Mouse (Mus musculus): ENCODE measurements around the gene Fbxl16. TPM values are rescaled to one million over a fixed set of nuclear protein-coding genes. Genes with fewer than 3 reads are reported as not detected.

The Fbxl16 gene
- polyA plus RNA-seq (2012; rRNA removed): 187 and 207 TPM in 2 replicates

DNA sequence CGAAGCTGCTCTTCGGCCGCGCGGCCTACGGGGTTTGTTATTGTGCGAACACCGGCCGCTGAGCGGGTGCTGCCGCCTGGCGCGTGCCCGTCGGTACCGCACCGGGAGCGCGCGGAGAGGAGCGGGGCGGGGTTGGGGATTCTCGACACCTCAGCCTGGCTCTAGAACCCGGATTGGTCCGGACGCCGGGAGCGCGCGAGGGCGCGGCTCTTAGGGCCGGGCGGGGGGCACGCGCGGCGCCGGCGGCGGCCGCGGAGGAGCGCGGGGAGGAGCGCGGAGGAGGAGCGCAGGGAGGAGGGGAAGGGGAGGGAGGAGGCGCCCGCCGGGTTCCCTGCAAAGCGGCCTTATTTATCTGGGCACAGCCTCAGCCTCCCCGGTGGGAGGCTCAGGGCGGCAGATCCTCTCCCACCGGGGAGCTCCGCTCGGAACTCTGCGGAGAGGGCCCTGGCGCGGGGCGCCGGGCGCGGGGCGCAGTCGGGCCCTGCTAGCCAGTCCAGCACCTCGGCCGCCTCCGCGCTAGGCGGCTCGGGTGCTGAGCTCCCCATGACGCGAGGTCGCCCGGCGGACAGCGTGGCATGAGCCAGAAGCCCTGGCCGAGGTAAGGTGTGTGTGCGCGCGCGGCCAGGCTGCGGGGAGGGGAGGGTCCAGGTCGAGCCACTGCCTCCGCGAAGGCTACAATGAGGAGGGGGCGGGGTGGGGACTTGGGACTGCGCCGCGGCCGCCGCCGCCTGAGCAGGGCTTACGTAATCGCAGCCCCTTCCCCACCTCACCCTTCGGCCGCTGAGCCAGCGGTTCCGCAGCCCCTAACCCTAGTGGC is at the start of gene Fbxl16:
Gene Fbxl16 (plus strand): TSS at position 297 of the 817 bp plus-strand sequence.
- TF ChIP-seq CTCF (IDR thresholded peaks at IDR 0.05; ENCODE audit: borderline replicate concordance, insufficient read depth, low read depth, low read length) (peak; percentile 21; the same call in 1 of the 2 replicates), POLR2A (IDR thresholded peaks at IDR 0.05; ENCODE audit: borderline replicate concordance, insufficient read depth, low read length) (peak; percentile 95)

DNA sequence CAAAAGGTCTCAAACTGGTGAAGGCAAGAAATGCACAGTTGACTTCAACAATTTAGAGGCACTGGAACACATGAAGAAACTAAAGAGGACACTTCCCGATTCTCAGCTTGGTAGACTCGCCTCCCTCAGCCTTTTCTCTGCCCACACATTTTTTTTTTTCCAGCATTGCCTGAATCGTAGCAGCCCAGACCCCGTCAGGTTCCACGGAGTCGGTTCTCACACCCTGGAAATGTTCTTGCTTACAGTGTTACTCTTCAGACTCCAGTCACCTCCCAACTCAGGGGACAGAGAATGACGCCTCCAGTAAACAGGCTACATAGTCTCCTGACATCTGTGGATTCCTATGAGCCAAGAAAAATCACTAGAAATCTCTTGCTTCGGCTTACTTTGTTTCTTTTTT is 48.7 kb upstream of the Fbxl16 start:
- TF ChIP-seq POLR2A (IDR thresholded peaks at IDR 0.05; ENCODE audit: borderline replicate concordance, insufficient read depth, low read length) (no peak), CTCF (IDR thresholded peaks at IDR 0.05; ENCODE audit: borderline replicate concordance, insufficient read depth, low read depth, low read length) (no peak)
- DNase-seq: no peak
- Histone ChIP-seq H3K4me1 (ENCODE audit: control insufficient read depth, insufficient read depth, low read length) (no peaks in the 10 kb centered on the region), H3K4me3 (replicated peaks; ENCODE audit: insufficient read depth, low read depth, low read length) (no peak overlapping the region), H3K27me3 (ENCODE audit: control insufficient read depth, insufficient read depth, low read length) (no peaks in the 10 kb centered on the region), H3K27ac (ENCODE audit: insufficient read depth, low read length) (no peak overlapping the region)
- 78% methylated on average over 8 of the region's 8 CpGs for WGBS

More for the DNA sequence above, at the start of gene Fbxl16:
- WGBS: under 1% methylated on average over 95 of the region's 100 CpGs
- no peaks in the 10 kb centered on the region for H3K27me3 ChIP-seq (ENCODE audit: control insufficient read depth, insufficient read depth, low read length)
- peaks cover 22% of the 10 kb centered on the region for H3K4me1 ChIP-seq (ENCODE audit: control insufficient read depth, insufficient read depth, low read length)
- H3K27ac ChIP-seq (ENCODE audit: insufficient read depth, low read length): peak within 1 kb of the TSS; percentile 95
- peak; percentile 97 to 98 for DNase-seq
- peak within 1 kb of the TSS; percentile 77 for H3K4me3 ChIP-seq (replicated peaks; ENCODE audit: insufficient read depth, low read depth, low read length)

DNA sequence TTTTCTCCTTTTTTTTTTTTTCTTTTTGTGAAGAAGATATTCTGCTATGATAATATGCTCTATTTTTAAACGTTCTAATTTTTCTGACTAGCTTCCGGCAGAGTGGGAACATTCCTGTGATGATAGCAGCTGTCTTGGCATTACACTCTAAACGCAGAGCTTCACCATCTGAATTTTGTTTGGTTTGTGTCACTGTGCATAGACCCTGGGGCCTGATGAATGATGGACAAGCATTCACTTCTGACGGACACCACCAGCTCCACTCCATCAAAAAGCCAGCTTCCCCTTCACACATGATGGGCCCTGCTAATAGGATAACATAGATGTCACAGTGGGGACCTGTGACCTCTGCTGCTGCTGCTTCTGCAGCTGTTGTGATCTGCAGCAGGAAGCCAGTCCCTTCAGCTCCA is 47.3 kb upstream of the Fbxl16 start:
- Histone ChIP-seq H3K4me3 (replicated peaks; ENCODE audit: insufficient read depth, low read depth, low read length) (no peak overlapping the region), H3K27me3 (ENCODE audit: control insufficient read depth, insufficient read depth, low read length) (no peaks in the 10 kb centered on the region), H3K4me1 (ENCODE audit: control insufficient read depth, insufficient read depth, low read length) (no peaks in the 10 kb centered on the region), H3K27ac (ENCODE audit: insufficient read depth, low read length) (no peak overlapping the region)
- 7% methylated on average over 4 of the region's 4 CpGs for WGBS
- no peak for TF ChIP-seq POLR2A (IDR thresholded peaks at IDR 0.05; ENCODE audit: borderline replicate concordance, insufficient read depth, low read length)
- TF ChIP-seq CTCF (IDR thresholded peaks at IDR 0.05; ENCODE audit: borderline replicate concordance, insufficient read depth, low read depth, low read length): no peak
- DNase-seq: peak in 1 of 2 experiments; percentile 26

DNA sequence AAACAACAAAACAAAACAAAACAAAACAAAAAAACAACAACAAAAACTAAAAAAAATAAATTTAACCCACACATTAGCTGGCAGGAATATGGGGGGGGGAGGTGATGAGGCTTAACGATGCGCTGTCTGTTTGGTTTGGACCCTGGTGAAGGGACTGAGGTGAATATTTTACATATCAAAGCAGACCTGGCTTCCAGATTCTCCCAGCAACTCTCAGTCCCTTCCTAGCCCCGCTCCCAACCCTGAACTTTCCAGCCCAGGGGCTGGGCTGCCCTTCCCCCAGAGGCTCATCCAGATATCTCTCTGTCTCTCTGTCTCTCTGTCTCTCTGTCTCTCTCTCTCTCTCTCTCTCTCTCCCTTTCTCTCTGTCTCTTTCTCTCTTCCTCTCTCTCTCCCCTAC is 46.3 kb upstream of the Fbxl16 start:
- WGBS: 46% methylated on average over 3 of the region's 3 CpGs
- no peaks in the 10 kb centered on the region for H3K4me1 ChIP-seq (ENCODE audit: control insufficient read depth, insufficient read depth, low read length)
- no peak overlapping the region for H3K4me3 ChIP-seq (replicated peaks; ENCODE audit: insufficient read depth, low read depth, low read length)
- DNase-seq: no peak
- TF ChIP-seq CTCF (IDR thresholded peaks at IDR 0.05; ENCODE audit: borderline replicate concordance, insufficient read depth, low read depth, low read length) (no peak), POLR2A (IDR thresholded peaks at IDR 0.05; ENCODE audit: borderline replicate concordance, insufficient read depth, low read length) (no peak)
- H3K27ac ChIP-seq (ENCODE audit: insufficient read depth, low read length): no peak overlapping the region
- no peaks in the 10 kb centered on the region for H3K27me3 ChIP-seq (ENCODE audit: control insufficient read depth, insufficient read depth, low read length)

DNA sequence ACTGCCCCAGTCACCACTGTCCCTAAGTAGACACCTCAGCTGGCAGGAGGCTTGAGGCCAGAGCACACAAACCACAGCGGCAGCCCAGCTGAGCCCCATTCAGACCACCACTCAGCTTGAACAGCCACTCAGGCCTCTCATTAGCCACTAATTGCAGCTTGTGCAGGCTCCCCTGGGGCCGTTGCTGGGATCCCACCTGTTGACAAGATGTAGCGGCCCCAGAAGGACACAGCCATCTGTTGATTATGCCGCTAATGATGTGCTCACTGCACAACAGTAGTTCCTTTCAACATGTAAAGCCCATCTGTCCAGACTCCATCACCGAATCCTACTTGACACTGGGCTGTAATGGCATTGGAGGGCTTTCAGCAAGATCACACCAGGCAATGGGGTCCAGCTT is 43.0 kb upstream of the Fbxl16 start:
- no peak overlapping the region for H3K27ac ChIP-seq (ENCODE audit: insufficient read depth, low read length)
- H3K27me3 ChIP-seq (ENCODE audit: control insufficient read depth, insufficient read depth, low read length): no peaks in the 10 kb centered on the region
- 13% methylated on average over 5 of the region's 5 CpGs for WGBS
- no peak for TF ChIP-seq POLR2A (IDR thresholded peaks at IDR 0.05; ENCODE audit: borderline replicate concordance, insufficient read depth, low read length)
- TF ChIP-seq CTCF (IDR thresholded peaks at IDR 0.05; ENCODE audit: borderline replicate concordance, insufficient read depth, low read depth, low read length): no peak
- no peaks in the 10 kb centered on the region for H3K4me1 ChIP-seq (ENCODE audit: control insufficient read depth, insufficient read depth, low read length)
- no peak overlapping the region for H3K4me3 ChIP-seq (replicated peaks; ENCODE audit: insufficient read depth, low read depth, low read length)
- DNase-seq: no peak

DNA sequence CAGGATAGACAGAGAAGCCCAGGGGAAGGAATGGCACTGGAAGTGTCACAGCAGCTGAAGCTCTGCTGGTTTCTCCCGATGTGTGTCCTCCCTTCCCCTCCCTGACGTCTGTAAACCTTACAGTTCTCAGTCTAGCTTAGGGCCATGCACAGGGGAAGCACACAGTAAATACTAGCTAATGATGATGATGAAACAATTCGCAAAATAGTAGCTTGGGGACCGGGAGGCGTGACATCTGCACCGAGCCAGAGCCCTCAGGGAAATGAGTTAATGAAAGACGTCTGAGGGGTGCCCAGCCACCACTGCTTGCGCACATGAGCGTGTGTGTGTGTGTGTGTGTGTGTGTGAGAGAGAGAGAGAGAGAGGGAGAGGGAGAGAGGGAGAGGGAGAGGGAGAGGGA is 39.6 kb upstream of the Fbxl16 start:
- H3K4me1 ChIP-seq (ENCODE audit: control insufficient read depth, insufficient read depth, low read length): 0 out of 2 replicates have a peak, but pooled peaks cover 2% of the 10 kb centered on the region
- no peak for DNase-seq
- no peak overlapping the region for H3K27ac ChIP-seq (ENCODE audit: insufficient read depth, low read length)
- H3K4me3 ChIP-seq (replicated peaks; ENCODE audit: insufficient read depth, low read depth, low read length): no peak overlapping the region
- 46% methylated on average over 9 of the region's 9 CpGs for WGBS
- H3K27me3 ChIP-seq (ENCODE audit: control insufficient read depth, insufficient read depth, low read length): no peaks in the 10 kb centered on the region
- TF ChIP-seq POLR2A (IDR thresholded peaks at IDR 0.05; ENCODE audit: borderline replicate concordance, insufficient read depth, low read length): no peak
- no peak for TF ChIP-seq CTCF (IDR thresholded peaks at IDR 0.05; ENCODE audit: borderline replicate concordance, insufficient read depth, low read depth, low read length)

DNA sequence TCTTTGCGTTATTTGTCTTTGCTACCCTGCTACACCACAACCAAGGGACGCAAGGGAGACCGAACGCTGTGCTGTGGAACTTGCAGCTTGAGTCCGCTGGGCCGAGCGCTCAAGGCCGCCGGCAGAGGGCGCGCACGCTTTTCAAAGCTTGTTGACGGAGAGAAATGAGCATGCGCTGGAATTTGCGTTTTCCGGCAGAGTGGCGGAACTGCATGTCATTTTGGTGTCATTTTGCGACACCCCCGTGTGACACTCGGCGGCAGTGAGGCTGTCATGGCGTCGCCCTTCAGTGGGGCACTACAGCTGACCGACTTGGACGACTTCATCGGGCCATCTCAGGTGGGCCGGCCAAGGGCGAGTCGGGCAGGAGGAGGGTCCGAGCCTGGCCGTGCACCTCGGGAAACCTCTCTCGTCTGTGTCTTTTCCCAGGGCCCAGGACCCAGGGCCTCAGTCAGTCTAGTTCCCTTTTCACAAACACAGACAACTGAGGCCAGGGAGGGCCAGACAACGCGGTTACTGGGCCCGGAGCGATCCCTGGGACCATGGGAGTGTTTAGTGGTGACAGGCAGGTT is 35.2 kb upstream of the Fbxl16 start, which contains the start of gene Narfl:
Gene Narfl (plus strand): TSS at position 228 of the 572 bp plus-strand sequence.
- Histone ChIP-seq H3K27me3 (ENCODE audit: control insufficient read depth, insufficient read depth, low read length) (no peaks in the 10 kb centered on the region), H3K27ac (ENCODE audit: insufficient read depth, low read length) (peak within 1 kb of the TSS; percentile 59; the same call in 1 of the 2 replicates), H3K4me1 (ENCODE audit: control insufficient read depth, insufficient read depth, low read length) (0 out of 2 replicates have a peak, but pooled peaks cover 6% of the 10 kb centered on the region), H3K4me3 (replicated peaks; ENCODE audit: insufficient read depth, low read depth, low read length) (peak within 1 kb of the TSS; percentile 75)
- TF ChIP-seq POLR2A (IDR thresholded peaks at IDR 0.05; ENCODE audit: borderline replicate concordance, insufficient read depth, low read length) (peak; percentile 79), CTCF (IDR thresholded peaks at IDR 0.05; ENCODE audit: borderline replicate concordance, insufficient read depth, low read depth, low read length) (peak; percentile 95)
- DNase-seq: peak; percentile 97 to 99
- under 1% methylated on average over 37 of the region's 37 CpGs for WGBS
